Mouse (Mus musculus): Measurements from ENCODE around the gene Tmem254b.
"Not testable (repeated sequence)": the region's sequence is repeated elsewhere in the genome, so short reads cannot be mapped to it uniquely, and the experiment has no call there.

Gene Tmem254b

GRCm38 (mm10) chr14:26206926-26207247 lies at the start of gene Tmem254b:
Tmem254b (minus strand) TSS chr14:26207041.
- not testable (repeated sequence) for DNase-seq (ENCODE audit: low read depth)

GRCm38 (mm10) chr14:26237183-26237582 lies 30.3 kb upstream of the Tmem254b start:
- not testable (repeated sequence) for DNase-seq (ENCODE audit: low read depth)

- DNase-seq (ENCODE audit: low read depth): not testable (repeated sequence)
These were observed 9.6 kb upstream of the Tmem254b start for GRCm38 (mm10) chr14:26216233-26217000.

- not testable (repeated sequence) for DNase-seq (ENCODE audit: low read depth)
These were observed 480 bp downstream of the Tmem254b start for GRCm38 (mm10) chr14:26206197-26206925.

GRCm38 (mm10) chr14:26197851-26198250 lies 9.0 kb downstream of the Tmem254b start:
- not testable (repeated sequence) for DNase-seq (ENCODE audit: low read depth)

GRCm38 (mm10) chr14:26188361-26188760 lies 18.5 kb downstream of the Tmem254b start:
- DNase-seq (ENCODE audit: low read depth): not testable (repeated sequence)

GRCm38 (mm10) chr14:26186638-26187037 lies 20.2 kb downstream of the Tmem254b start:
- not testable (repeated sequence) for DNase-seq (ENCODE audit: low read depth)

GRCm38 (mm10) chr14:26182380-26182779 lies 24.5 kb downstream of the Tmem254b start, which contains the start of gene Plac9b:
Plac9b (minus strand) TSS chr14:26182480.
- DNase-seq (ENCODE audit: low read depth): not testable (repeated sequence)

GRCm38 (mm10) chr14:26181660-26182059 lies 25.2 kb downstream of the Tmem254b start:
- not testable (repeated sequence) for DNase-seq (ENCODE audit: low read depth)

- DNase-seq (ENCODE audit: low read depth): not testable (repeated sequence)
These were observed 31.8 kb downstream of the Tmem254b start for GRCm38 (mm10) chr14:26175028-26175427.

- DNase-seq (ENCODE audit: low read depth): not testable (repeated sequence)
These were observed 32.9 kb downstream of the Tmem254b start for GRCm38 (mm10) chr14:26173955-26174354.

GRCm38 (mm10) chr14:26165266-26165665 lies 41.6 kb downstream of the Tmem254b start:
- DNase-seq (ENCODE audit: low read depth): not testable (repeated sequence)

GRCm38 (mm10) chr14:26162423-26162822 lies 44.4 kb downstream of the Tmem254b start:
- not testable (repeated sequence) for DNase-seq (ENCODE audit: low read depth)

GRCm38 (mm10) chr14:26161156-26161555 lies 45.7 kb downstream of the Tmem254b start:
- DNase-seq (ENCODE audit: low read depth): not testable (repeated sequence)

- not testable (repeated sequence) for DNase-seq (ENCODE audit: low read depth)
These were observed 50.8 kb downstream of the Tmem254b start for GRCm38 (mm10) chr14:26156032-26156431.

All from c-Kit-positive CD71-positive TER-119-negative erythroid progenitor cells, embryonic 14.5 days (primary cell).